Mouse (Mus musculus): ENCODE results near the gene Lmod2.

Gene Lmod2

GRCm38 (mm10) chr6:24602351-24602750 is 4.8 kb downstream of the Lmod2 start:
- DNase-seq (ENCODE audit: low spot score) = no peak

GRCm38 (mm10) chr6:24602993-24603392 is 5.4 kb downstream of the Lmod2 start:
- no peak for DNase-seq (ENCODE audit: low spot score)

GRCm38 (mm10) chr6:24604289-24604688 is 6.7 kb downstream of the Lmod2 start:
- DNase-seq (ENCODE audit: low spot score) = no peak

- DNase-seq (ENCODE audit: low spot score) = no peak
Measured at GRCm38 (mm10) chr6:24605631-24606030, 8.1 kb downstream of the Lmod2 start.

- no peak for DNase-seq (ENCODE audit: low spot score)
Measured at GRCm38 (mm10) chr6:24606512-24606911, 8.9 kb downstream of the Lmod2 start.

GRCm38 (mm10) chr6:24607531-24607930 is 10.0 kb downstream of the Lmod2 start:
- no peak for DNase-seq (ENCODE audit: low spot score)

- DNase-seq (ENCODE audit: low spot score) = no peak
Measured at GRCm38 (mm10) chr6:24608129-24608528, 10.6 kb downstream of the Lmod2 start.

GRCm38 (mm10) chr6:24608682-24609081 is 11.1 kb downstream of the Lmod2 start:
- DNase-seq (ENCODE audit: low spot score) = no peak

GRCm38 (mm10) chr6:24609531-24609930 is 12.0 kb downstream of the Lmod2 start:
- DNase-seq (ENCODE audit: low spot score) = no peak

GRCm38 (mm10) chr6:24610358-24610757 is 12.8 kb downstream of the Lmod2 start:
- no peak for DNase-seq (ENCODE audit: low spot score)

GRCm38 (mm10) chr6:24612074-24612755 is 14.7 kb downstream of the Lmod2 start:
- DNase-seq (ENCODE audit: low spot score) = no peak

GRCm38 (mm10) chr6:24613346-24613745 is 15.8 kb downstream of the Lmod2 start:
- no peak for DNase-seq (ENCODE audit: low spot score)

GRCm38 (mm10) chr6:24613918-24614317 is 16.4 kb downstream of the Lmod2 start:
- DNase-seq (ENCODE audit: low spot score) = no peak

GRCm38 (mm10) chr6:24616746-24617145 is 19.2 kb downstream of the Lmod2 start:
- no peak for DNase-seq (ENCODE audit: low spot score)

GRCm38 (mm10) chr6:24619285-24620045 is 21.9 kb downstream of the Lmod2 start:
- DNase-seq (ENCODE audit: low spot score) = no peak

- no peak for DNase-seq (ENCODE audit: low spot score)
Measured at GRCm38 (mm10) chr6:24620936-24621335, 23.4 kb downstream of the Lmod2 start.

GRCm38 (mm10) chr6:24622098-24622497 is 24.5 kb downstream of the Lmod2 start:
- DNase-seq (ENCODE audit: low spot score) = no peak

GRCm38 (mm10) chr6:24627586-24628030 is 30.0 kb downstream of the Lmod2 start:
- peak; percentile 71 for DNase-seq (ENCODE audit: low spot score)

- no peak for DNase-seq (ENCODE audit: low spot score)
Measured at GRCm38 (mm10) chr6:24628499-24628898, 30.9 kb downstream of the Lmod2 start.

GRCm38 (mm10) chr6:24632061-24632460 is 34.5 kb downstream of the Lmod2 start:
- no peak for DNase-seq (ENCODE audit: low spot score)

GRCm38 (mm10) chr6:24634065-24634464 is 36.5 kb downstream of the Lmod2 start:
- no peak for DNase-seq (ENCODE audit: low spot score)

- no peak for DNase-seq (ENCODE audit: low spot score)
Measured at GRCm38 (mm10) chr6:24635814-24636213, 38.3 kb downstream of the Lmod2 start.

- no peak for DNase-seq (ENCODE audit: low spot score)
Measured at GRCm38 (mm10) chr6:24641286-24641685, 43.7 kb downstream of the Lmod2 start.

All from layer of hippocampus, adult 11-12 months (tissue).